Mouse (Mus musculus): ENCODE results near the gene Clec16a. TPM values are rescaled to one million over a fixed set of nuclear protein-coding genes. Genes with fewer than 3 reads are reported as not detected.

Clec16a gene
- total RNA-seq, 2 experiments from 2014 or later = 64.0 to 67.3 TPM

- DNase-seq (ENCODE audit: low spot score) = peak; percentile 80
These were observed 240.5 kb downstream of the Clec16a start, which contains the start of gene Socs1 for GRCm38 (mm10) chr16:10785371-10786231. Socs1 (minus strand) TSS chr16:10785536.

- peak; percentile 88 for DNase-seq (ENCODE audit: low spot score)
These were observed 241.1 kb downstream of the Clec16a start for GRCm38 (mm10) chr16:10786288-10786687.

- DNase-seq (ENCODE audit: low spot score) = peak; percentile 55
These were observed 241.8 kb downstream of the Clec16a start for GRCm38 (mm10) chr16:10786782-10787547.

- DNase-seq (ENCODE audit: low spot score) = no peak
These were observed 242.5 kb downstream of the Clec16a start for GRCm38 (mm10) chr16:10787548-10788058.

- no peak for DNase-seq (ENCODE audit: low spot score)
These were observed 243.1 kb downstream of the Clec16a start, which contains the start of gene Tnp2 for GRCm38 (mm10) chr16:10788271-10788670. Tnp2 (minus strand) TSS chr16:10788660.

- no peak for DNase-seq (ENCODE audit: low spot score)
These were observed 243.7 kb downstream of the Clec16a start for GRCm38 (mm10) chr16:10788866-10789265.

GRCm38 (mm10) chr16:10790702-10791101 is 245.6 kb downstream of the Clec16a start, which contains the start of gene Prm3:
Prm3 (minus strand) TSS chr16:10790914.
- no peak for DNase-seq (ENCODE audit: low spot score)

Other genes with a start within 250 kb of the Clec16a start
- 1 to 10 TPM; 4.0 to 5.6 TPM for gene Emp2, start 231.4 kb upstream of the Clec16a start, total RNA-seq (2021)
- gene Tekt5, start 149.8 kb upstream of the Clec16a start, total RNA-seq (2021) = not detected
- 1 to 10 TPM; 5.6 to 5.7 TPM for gene Nubp1, start 133.4 kb upstream of the Clec16a start, total RNA-seq (2021)
- under 1 TPM; 0.16 to 0.21 TPM for gene Tvp23a, start 98.0 kb upstream of the Clec16a start, total RNA-seq (2021)
- under 1 TPM; 0.18 to 0.21 TPM for gene Ciita, start 65.3 kb upstream of the Clec16a start, total RNA-seq (2021)
- 10 to 100 TPM; 48.8 to 50.3 TPM for gene Dexi, start 2.3 kb upstream of the Clec16a start, total RNA-seq (2021)
- gene Socs1, start 240.2 kb downstream of the Clec16a start, total RNA-seq (2021) = under 1 TPM; 0.21 to 0.52 TPM
- gene Tnp2, start 243.3 kb downstream of the Clec16a start, total RNA-seq (2021) = not detected
- not detected for gene Prm3, start 245.6 kb downstream of the Clec16a start, total RNA-seq (2021)

Measured in gastrocnemius, adult 18-20 months (tissue).